Mouse (Mus musculus) thymus, adult 2 months (tissue): ENCODE results near the gene Gata3.

Experiments used
- CTCF ChIP-seq: fragments of 200-500 bp; IDR thresholded peaks from 2 replicates; pipeline ENCODE4 v1.5.1; 2012; ENCODE audit warnings: mild to moderate bottlenecking, control low read depth, low read length, moderate library complexity, borderline replicate concordance; ENCODE audit not compliant: control insufficient read depth, poor library complexity, insufficient read depth; ENCODE audit errors: extremely low read depth
- POLR2A ChIP-seq: fragments of 200-500 bp; IDR thresholded peaks from 2 replicates; pipeline ENCODE4 v1.6.1; 2012; ENCODE audit warnings: mild to moderate bottlenecking, low read length, control low read depth, moderate library complexity; ENCODE audit not compliant: control insufficient read depth, poor library complexity, insufficient read depth; ENCODE audit errors: extremely low read depth

GRCm38 (mm10) chr2:9882926-9883802 is 6.7 kb downstream of the Gata3 start:
- TF ChIP-seq CTCF (no peak), POLR2A (no peak)
